ENCODE assay signal across 10 mouse cellular contexts in genomic region chr1:153307509-153308178, GRCm38 (mm10). TPM values are rescaled to one million over a fixed set of nuclear protein-coding genes. Genes with fewer than 3 reads are reported as not detected.
DNase-seq lines count a peak whose midpoint lies in the region; ATAC-seq and TF ChIP-seq lines count a peak whose summit lies in the region.
"Had no signal": no experiment of that assay in that cellular context is flagged by ENCODE, and none has a peak within 500 bp of the region (broad histone marks: within the 10 kb centered on the region; RNA-seq: fewer than 3 reads in every experiment).

No protein-coding gene starts in this region.

- no peak; the same call in 1 of the 2 replicates for ATAC-seq in lung, embryonic 15.5 days (ENCODE audit: borderline replicate concordance, extremely low read depth, low FRiP score, low TSS enrichment)
- 0 out of 2 replicates have a peak, but pooled peaks have one; percentile 11 for ATAC-seq in hindbrain, embryonic 15.5 days (ENCODE audit: low FRiP score, low read depth)

- H3K36me3 ChIP-seq in heart, adult 2 months (ENCODE audit: control insufficient read depth, insufficient read depth, low read length): peaks cover 39% of the 10 kb centered on the region
- H3K36me3 ChIP-seq in lung, embryonic 15.5 days: no peaks in the 10 kb centered on the region
- no peaks in the 10 kb centered on the region for H3K36me3 ChIP-seq in hindbrain, embryonic 15.5 days
- no peaks in the 10 kb centered on the region for H3K36me3 ChIP-seq in myocyte (ENCODE audit: control insufficient read depth, insufficient read depth)

- TF ChIP-seq EP300 in heart, adult 2 months (IDR thresholded peaks at IDR 0.05; ENCODE audit: insufficient read depth, low read depth, low read length): no peak

- no peak for TF ChIP-seq POLR2A in heart, adult 2 months (IDR thresholded peaks at IDR 0.05; ENCODE audit: insufficient read depth, low read depth, low read length)
- no peak for TF ChIP-seq POLR2A in myocyte (IDR thresholded peaks at IDR 0.05; ENCODE audit: insufficient read length, low read depth)

- DNase-seq in heart, adult 2 months: no peak
- no peak for DNase-seq in heart, postnatal 25 days (ENCODE audit: low spot score)
- no peak for DNase-seq in lung, postnatal 25 days (ENCODE audit: low spot score)
- no peak for DNase-seq in urinary bladder, postnatal 14 days (ENCODE audit: low spot score)
- DNase-seq in adrenal gland, postnatal 14 days: no peak
- DNase-seq: adrenal gland, adult 8-10 months; embryo, embryonic 11 days had no signal

- intact Hi-C loops in heart, adult 2 months (cut with DNase I): no loop called here
- intact Hi-C loops in heart, postnatal 25 days (cut with DNase I): no loop called here

- H3ac ChIP-seq in myocyte (ENCODE audit: control insufficient read depth, insufficient read length): no peak overlapping the region

- peak overlapping the region; percentile 13; the same call in 1 of the 2 replicates for H3K4me2 ChIP-seq in lung, embryonic 15.5 days
- no peak overlapping the region for H3K4me2 ChIP-seq in hindbrain, embryonic 15.5 days
- H3K4me2 ChIP-seq in myocyte (ENCODE audit: low read depth): peak overlapping the region; percentile 56

- peaks cover 25% of the 10 kb centered on the region for H3K4me1 ChIP-seq in heart, adult 2 months (ENCODE audit: control insufficient read depth, insufficient read depth, low read length)
- peaks cover 43% of the 10 kb centered on the region for H3K4me1 ChIP-seq in lung, embryonic 15.5 days
- H3K4me1 ChIP-seq in hindbrain, embryonic 15.5 days (replicated peaks): peaks cover 22% of the 10 kb centered on the region

- H3K27me3 ChIP-seq in heart, adult 2 months (ENCODE audit: control insufficient read depth, insufficient read depth, low read length): no peaks in the 10 kb centered on the region
- H3K27me3 ChIP-seq in lung, embryonic 15.5 days: no peaks in the 10 kb centered on the region
- no peaks in the 10 kb centered on the region for H3K27me3 ChIP-seq in hindbrain, embryonic 15.5 days
- H3K27me3 ChIP-seq in myocyte (ENCODE audit: control insufficient read depth, insufficient read depth, insufficient read length): no peaks in the 10 kb centered on the region

- peak overlapping the region; percentile 51 for H3K9ac ChIP-seq in heart, adult 2 months (ENCODE audit: low read depth, low read length)
- no peak overlapping the region for H3K9ac ChIP-seq in lung, embryonic 15.5 days
- no peak overlapping the region for H3K9ac ChIP-seq in hindbrain, embryonic 15.5 days

- H3K4me3 ChIP-seq in heart, adult 2 months: no peak overlapping the region
- H3K4me3 ChIP-seq in lung, embryonic 15.5 days: no peak overlapping the region
- H3K4me3 ChIP-seq in hindbrain, embryonic 15.5 days: no peak overlapping the region
- H3K4me3 ChIP-seq in myocyte: no peak overlapping the region

- no peak for TF ChIP-seq CTCF in heart, adult 2 months (IDR thresholded peaks at IDR 0.05)

- peak overlapping the region; percentile 77 for H3K27ac ChIP-seq in heart, adult 2 months
- H3K27ac ChIP-seq in lung, embryonic 15.5 days: peak overlapping the region; percentile 88
- H3K27ac ChIP-seq in hindbrain, embryonic 15.5 days (replicated peaks): peak overlapping the region; percentile 69

- peaks cover 5% of the 10 kb centered on the region for H3K79me2 ChIP-seq in heart, adult 2 months (replicated peaks; ENCODE audit: control insufficient read depth, insufficient read depth, low read length)
- peaks cover 86% of the 10 kb centered on the region for H3K79me2 ChIP-seq in myocyte (ENCODE audit: control insufficient read depth, insufficient read depth)

- WGBS in heart, adult 2 months: 45% methylated on average over 12 of the region's 12 CpGs
- WGBS in lung, embryonic 15.5 days: 44% methylated on average over 12 of the region's 12 CpGs
- 74% methylated on average over 12 of the region's 12 CpGs for WGBS in hindbrain, embryonic 15.5 days

- H3K9me3 ChIP-seq in lung, embryonic 15.5 days: no peaks in the 10 kb centered on the region
- no peaks in the 10 kb centered on the region for H3K9me3 ChIP-seq in hindbrain, embryonic 15.5 days

TF ChIP-seq in myocyte, 11 proteins besides CTCF, POLR2A, EP300 and RAD21:
- TF ChIP-seq MAX (IDR thresholded peaks at IDR 0.05; ENCODE audit: low read depth) (no peak), CEBPB (IDR thresholded peaks at IDR 0.05; ENCODE audit: insufficient read depth, poor library complexity, severe bottlenecking) (no peak), TCF12 (IDR thresholded peaks at IDR 0.05; ENCODE audit: insufficient read depth, poor library complexity, severe bottlenecking) (no peak), MYOG (IDR thresholded peaks at IDR 0.05; ENCODE audit: control insufficient read depth in 1 of 3, insufficient read depth in 1 of 3, insufficient read length in 2 of 3, low read depth in 2 of 3) (no peak), USF1 (IDR thresholded peaks at IDR 0.05; ENCODE audit: low read depth) (no peak), MYOD1 (IDR thresholded peaks at IDR 0.05; ENCODE audit: control insufficient read depth in 1 of 3, insufficient read length in 2 of 3, low read depth in 2 of 3) (no peak), E2F4 (IDR thresholded peaks at IDR 0.05; ENCODE audit: insufficient read depth) (no peak), POLR2AphosphoS2 (IDR thresholded peaks at IDR 0.05; ENCODE audit: insufficient read length, low read depth) (no peak), REST (IDR thresholded peaks at IDR 0.05; ENCODE audit: insufficient read depth, insufficient read length) (no peak), SRF (IDR thresholded peaks at IDR 0.05; ENCODE audit: control insufficient read depth, insufficient read length, low read depth) (no peak), TCF3 (IDR thresholded peaks at IDR 0.05; ENCODE audit: insufficient read length, low read depth) (no peak)

RNA-seq across cellular contexts. Expression of gene Lamc1, which starts 24.9 kb away (rescaled TPM):
- 100 to 1,000 TPM; 111 to 116 TPM for total RNA-seq in heart, adult 2 months (2021)
- 103 and 138 TPM in 2 replicates for polyA plus RNA-seq in heart, adult 2 months (2012; rRNA removed)
- total RNA-seq in heart, postnatal 25 days (2021): 100 to 1,000 TPM; 173 to 205 TPM
- 120 and 122 TPM in 2 replicates for polyA plus RNA-seq in lung, embryonic 15.5 days (2015; fragmentation: Nextera tagmentation; extraction: Ambion mirVana)
- 19.2 and 20.9 TPM in 2 replicates for polyA plus RNA-seq in hindbrain, embryonic 15.5 days (2015; fragmentation: Nextera tagmentation; extraction: Ambion mirVana)
- polyA plus RNA-seq in myocyte (2012; fragmentation: generic; extraction: Trizol): 50.9 TPM
- total RNA-seq in adrenal gland, postnatal 14 days (2021): 169 and 170 TPM in 2 replicates
